Mouse (Mus musculus) frontal cortex, postnatal 10 days (tissue): ENCODE data around the gene Gsdma2.
"Not testable (repeated sequence)": the region's sequence is repeated elsewhere in the genome, so short reads cannot be mapped to it uniquely, and the experiment has no call there.

ENCODE experiments used
- DNase-seq, 2 experiments: peaks; one replicate each; pipeline ENCODE4 v3.0.0; 2022; ENCODE audit warnings: low spot score in 2 of 2, mixed read lengths in 1 of 2

The Gsdma2 gene

DNA sequence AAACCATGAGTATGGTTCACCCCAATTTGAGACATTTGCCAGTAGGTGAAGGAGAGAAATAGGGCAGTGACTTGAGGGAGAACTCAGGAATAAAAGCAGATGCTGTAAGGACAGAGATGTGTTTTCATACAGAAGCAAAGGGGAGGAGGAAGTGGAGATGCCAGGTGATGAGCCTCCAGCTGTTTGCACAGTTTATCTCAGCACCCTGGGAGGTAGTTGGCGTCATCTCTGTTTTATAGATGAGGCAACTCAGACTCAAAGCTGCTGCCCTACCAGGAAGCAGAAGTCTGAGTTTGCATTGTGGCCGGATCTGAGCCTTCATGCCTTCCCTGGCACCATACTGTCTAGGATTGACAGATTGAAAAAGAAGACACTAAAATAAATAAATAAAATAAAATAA is 22.4 kb downstream of the Gsdma2 start:
- no peak for DNase-seq

DNA sequence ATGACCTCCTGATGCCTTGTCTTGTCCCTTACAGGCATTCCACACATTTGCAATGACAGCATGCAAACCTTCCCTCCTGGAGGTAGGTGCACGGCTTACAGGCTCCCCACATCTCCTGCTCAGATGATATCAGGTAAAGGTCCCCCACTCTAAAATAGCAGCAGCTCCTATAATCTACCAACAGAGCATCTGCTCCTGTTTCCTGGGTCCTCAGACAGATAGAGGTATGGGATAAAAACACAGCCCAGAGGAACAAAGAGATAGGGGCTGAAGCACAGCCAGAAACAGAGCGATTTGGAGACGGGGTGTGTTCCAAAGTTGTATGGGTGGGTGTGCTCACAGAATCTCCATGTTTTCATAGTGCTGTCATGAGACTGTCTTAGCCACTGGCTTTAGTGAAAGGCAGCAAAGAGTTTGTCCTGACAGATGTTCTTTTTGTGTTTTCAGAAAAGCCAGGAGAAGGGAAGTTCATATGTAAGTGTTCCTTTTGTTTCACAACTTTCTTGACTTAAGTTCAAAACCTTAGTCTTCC is 24.8 kb downstream of the Gsdma2 start:
- DNase-seq, result no peak

DNA sequence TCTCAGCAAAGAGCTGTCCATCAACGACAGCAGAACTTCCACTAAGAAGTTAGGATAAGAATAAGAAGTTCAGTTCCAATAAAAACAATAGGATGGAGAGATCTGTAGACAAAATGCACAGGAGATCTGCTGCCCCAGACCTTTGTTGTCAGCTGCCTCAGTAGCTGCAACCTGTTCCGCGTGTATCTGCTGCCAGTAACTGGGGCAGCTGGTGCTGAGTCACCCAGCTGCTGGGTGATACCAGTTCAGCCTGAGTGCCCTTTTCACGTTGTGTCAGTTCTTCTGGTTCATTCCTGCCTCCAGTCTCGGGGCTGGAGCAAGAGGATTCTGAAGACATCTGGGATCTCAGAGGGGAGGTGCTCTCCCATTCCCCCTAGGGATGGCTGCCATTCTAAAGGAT is 25.3 kb downstream of the Gsdma2 start:
- no peak for DNase-seq

DNA sequence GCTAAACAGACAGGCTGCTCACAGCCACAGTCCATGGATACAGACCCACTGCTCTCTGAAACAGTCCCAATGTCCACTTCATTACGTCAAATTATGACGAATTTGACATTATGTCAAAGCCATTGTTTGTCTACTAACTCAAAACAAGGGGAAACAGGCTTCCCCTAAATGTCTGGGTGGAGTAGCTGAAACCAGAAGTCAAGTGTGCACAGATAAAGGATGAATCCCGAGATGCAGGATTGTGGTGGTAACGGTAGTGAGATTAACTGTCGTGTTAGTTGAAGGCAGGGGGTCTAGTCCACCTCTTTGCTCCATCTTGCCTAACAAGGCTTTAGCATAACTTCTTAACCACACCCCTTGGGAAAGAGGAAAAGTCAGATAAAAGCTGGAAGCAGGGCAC is 25.9 kb downstream of the Gsdma2 start:
- no peak for DNase-seq

DNA sequence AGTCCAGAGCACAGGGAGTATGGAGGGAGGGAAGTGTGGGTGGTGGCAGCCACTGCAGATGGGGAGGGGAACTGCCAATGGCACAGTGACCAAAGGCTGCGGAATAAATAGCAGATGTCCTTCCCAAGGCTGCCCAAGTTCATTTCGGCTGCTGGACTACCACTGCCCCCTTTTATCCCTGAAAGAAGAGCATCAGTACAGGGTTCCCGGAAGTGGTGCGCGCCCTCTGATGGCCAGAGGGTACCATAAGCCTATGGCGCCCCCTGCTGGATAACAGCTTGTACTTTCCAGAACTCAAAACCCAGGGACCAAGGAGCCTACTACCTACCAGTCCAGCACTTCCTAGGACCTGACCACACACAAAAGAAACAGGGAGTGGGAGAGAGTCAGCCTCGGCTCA is 26.6 kb downstream of the Gsdma2 start:
- peak in 1 of 2 experiments; percentile 31 for DNase-seq

DNA sequence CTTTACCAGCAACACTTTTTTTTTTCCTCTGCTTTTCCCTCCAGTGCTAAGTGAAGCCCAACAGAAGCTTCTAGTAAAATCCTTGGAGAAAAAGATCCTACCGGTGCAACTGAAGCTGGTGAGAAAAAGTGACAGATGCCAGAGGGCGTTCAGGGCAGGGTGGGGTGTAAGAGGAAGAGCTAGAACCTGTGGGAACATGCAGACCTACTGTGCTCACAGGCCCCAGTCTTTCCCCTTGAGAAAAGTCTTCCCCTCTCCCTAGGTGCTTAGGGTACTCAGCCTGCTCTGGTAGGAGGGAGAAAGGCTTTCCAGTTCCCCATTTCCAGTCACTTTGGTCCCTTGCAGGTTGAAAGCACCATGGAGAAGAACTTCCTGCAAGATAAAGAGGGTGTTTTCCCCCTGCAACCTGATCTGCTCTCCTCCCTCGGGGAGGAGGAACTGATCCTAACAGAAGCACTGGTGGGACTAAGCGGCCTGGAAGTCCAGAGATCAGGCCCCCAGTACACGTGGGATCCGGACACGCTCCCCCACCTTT is 29.3 kb downstream of the Gsdma2 start:
- DNase-seq, result no peak

DNA sequence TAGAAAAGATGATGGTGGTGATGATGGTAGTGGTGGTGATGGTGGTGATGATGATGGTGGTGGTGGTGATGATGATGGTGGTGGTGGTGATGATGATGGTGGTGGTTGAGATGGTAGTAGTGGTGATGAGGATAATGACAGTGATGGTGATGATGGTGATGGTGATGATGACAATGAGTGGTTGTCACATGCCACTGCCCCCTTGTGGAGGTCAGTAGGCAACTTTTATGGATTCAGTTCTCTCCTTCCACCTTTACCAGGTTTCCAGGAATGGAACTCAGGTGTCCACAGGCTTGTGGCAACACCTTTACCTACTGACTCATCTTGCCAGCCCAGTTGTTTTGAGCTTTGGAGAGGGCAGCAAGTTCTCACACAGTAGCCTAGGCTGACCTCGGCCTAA is 33.5 kb downstream of the Gsdma2 start:
- no peak for DNase-seq

DNA sequence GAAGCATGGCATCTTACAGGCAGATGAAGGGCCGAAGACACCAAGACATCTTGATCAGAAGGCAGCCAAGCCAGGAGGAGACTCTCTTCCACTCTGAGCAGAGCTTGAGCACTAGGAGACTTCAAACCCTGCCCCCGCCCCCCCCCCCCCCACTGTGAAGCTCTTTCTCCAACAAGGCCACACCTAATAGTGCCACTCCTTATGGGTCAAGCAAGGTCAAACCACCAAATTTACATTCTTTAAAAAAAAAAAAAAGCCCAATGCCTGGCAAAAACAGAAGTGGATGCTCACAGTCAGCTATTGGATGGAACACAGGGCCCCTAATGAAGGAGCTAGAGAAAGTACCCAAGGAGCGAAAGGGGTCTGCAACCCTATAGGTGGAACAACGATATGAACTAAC is 34.0 kb downstream of the Gsdma2 start:
- DNase-seq, result not testable (repeated sequence)

DNA sequence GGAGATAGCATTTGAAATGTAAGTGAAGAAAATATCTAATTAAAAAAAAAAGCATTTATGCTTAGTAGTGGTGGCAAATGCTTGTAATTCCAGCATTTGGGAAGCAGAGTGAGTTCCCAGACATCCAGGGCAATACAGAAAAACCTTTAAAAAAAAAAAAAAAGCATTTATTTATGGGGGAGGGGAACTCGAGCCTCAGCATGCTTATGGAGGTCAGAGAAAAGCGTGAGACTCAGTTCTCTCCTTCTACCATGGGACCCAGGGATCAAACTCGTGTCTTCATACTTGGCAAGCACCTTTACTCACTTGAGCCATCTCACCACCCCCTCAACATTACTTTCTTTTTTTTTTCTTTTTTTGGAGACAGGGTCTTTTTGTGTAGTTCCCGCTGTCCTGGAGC is 34.6 kb downstream of the Gsdma2 start:
- DNase-seq, result no peak

DNA sequence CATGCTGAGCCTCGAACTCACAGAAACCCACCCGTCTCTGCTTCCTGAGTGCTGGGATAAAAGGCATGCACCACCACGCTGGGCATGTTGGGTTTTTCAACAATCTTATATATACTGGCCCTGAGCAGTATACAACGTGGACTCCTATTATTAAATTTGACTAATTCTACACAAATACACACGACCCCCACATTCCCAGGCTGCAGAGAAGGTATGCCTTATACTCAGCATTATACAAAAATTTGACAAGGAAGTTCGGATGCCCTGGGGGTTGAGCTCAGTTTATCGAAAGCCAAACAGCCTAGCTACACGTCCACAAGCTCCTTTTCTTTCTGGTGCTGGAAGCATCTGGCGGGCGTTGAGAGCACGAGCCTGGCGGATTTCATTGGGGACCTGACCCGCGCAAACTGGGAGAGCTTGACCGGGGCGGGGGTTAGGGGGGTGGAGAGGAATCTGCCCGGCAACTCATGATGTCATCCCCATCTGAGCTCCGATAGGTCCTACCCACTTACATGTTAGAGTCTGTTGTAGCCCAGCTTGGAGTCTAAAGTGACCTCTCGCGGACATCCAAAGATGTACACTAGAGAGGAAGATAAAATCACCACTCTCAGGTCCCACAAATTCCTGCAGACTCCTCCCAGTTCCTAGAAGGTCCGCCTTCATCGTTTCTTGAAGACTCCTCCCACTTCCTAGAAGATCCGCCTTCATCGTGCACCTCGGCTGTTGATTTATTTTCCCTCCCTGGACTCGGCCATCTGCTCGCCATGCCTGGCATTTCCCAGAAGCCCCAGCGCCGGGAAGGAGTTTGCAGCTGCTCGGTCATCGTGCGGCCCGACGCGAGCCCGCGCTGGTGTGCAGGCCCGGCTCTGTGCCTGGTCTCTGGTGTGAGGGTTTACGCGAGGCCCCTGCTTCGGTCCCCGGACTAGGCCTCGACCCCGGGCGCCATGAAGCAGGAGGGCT is 35.5 kb downstream of the Gsdma2 start, which contains the start of gene Psmd3:
TSS of gene Psmd3 (plus strand) at position 769 of the 960 bp plus-strand sequence.
- peak; percentile 93 to 95 for DNase-seq

DNA sequence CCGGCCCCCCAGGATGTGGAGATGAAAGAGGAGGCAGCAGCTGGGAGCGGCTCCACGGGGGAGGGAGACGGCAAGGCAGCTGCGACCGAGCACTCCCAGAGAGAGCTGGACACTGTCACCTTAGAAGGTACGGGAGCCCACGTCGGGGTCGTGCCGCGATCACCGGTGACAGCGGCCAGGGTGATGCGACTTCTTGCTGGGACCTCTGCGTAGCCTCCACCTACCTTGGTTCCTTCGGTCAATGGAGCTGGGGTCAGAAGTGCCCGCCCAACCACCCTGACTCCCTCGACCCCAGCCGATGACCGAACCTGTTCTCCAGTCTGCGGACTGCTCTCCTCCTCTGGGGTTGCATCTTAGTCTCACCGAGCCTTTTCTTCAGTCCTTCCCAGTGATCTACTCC is 36.3 kb downstream of the Gsdma2 start:
- no peak for DNase-seq

DNA sequence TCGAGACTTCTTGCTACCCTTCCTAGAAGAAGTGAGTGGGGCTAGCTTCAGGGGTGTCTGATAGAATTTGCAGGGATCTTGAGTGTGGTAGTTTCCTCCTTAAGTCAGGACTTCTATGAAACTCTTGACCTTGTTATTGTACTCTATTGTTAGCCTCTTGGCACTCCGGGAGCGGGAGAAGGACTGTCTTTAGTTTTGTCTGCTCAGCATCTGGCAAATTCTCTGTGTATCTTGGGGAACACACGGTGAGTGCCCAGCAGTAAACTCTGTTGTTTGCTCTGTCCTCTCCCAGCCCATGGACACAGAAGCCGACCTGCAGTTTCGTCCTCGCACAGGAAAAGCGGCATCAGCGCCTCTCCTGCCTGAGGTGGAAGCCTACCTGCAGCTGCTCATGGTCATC is 39.1 kb downstream of the Gsdma2 start:
- DNase-seq, result no peak

DNA sequence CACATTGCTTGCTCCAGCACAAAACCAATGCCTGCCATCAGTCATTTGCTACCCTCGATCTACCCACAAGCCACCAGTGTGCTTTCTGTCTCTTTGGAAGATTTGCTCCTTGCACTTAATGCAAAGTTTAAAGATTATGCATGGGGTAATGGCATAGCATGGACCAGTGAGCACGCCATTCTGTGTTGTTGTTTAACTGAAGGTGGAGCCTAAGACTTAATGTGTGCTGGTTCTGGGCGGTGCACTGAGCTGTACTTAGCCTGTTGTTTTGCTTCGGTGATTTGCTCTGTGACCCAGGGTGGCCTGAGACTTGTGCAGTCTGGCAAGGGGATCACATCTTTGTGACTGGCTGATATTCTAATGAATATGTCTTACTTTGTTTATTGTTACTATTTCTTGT is 40.4 kb downstream of the Gsdma2 start:
- DNase-seq, result no peak

DNA sequence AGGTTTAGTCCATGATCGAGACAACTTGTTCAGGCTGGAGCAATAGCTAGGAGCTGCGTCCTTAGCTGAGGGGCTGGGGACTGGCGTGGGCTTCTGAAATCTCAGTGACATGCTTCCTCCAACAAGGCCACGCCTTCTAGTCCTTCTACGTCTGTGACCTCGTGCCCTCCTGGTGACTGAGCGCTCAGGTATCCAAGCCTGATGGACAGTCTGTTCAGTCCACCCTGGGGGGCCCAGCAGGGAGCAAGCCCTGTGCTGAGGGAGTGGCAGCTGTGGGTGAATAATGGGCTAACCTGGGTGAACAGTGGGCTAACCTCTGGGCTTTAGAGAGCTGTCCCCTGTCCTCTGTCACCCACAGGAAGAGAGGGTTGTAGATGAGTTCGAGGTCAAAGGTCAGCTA is 41.5 kb downstream of the Gsdma2 start:
- DNase-seq, result no peak

DNA sequence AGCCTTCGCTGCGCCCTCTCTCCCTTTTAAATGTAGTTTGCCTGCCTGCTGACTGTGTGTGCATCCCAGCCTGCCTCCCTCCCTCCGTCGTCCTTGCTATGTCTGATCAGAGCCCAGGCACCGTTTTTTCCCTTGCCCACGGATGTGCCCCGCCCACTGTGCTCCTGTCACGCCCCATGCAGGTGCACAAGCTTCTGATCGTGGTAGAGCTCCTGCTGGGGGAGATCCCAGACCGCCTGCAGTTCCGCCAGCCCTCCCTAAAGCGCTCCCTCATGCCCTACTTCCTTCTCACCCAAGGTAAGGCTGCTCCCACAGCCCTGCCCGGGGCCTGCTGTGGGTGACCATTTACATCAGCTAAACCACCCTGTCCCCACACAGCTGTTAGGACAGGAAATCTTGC is 46.6 kb downstream of the Gsdma2 start:
- DNase-seq, result no peak

DNA sequence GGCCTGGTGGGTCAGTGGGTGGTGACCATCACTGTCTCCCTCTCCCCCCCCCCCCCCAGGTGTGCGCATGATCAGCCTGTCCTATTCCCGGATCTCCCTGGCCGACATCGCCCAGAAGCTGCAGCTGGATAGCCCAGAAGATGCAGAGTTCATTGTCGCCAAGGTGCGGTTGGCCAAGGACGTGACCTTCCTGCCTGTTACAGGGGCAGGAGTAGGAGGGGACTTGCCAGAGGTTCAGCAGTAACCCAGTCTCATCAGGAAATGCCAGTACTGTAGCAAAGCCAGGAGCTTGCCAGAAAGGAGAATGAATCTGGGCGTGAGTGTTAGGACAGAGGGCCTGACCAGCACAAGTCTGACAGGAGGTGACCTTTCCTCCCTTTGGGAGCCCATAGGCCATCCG is 47.2 kb downstream of the Gsdma2 start:
- DNase-seq, result no peak

DNA sequence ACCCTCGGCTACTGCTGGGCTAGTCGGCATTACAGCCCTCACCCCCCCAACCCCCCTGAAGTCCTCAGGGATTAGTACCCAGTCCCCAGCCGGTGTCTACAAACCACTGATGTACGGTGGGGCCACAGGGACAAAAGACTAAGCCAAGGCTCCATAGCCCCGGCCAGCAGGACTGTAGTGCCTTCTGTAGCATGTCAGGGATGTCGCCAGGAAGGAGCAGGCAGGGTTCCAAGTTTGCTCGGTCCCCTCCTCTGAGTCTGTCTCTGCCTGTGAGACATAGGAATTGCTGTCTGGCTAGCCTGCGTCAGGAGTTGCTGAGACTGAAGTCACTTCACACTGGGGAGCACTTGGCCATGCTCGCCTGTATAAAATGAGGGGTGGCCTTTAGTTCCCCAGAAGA is 47.7 kb downstream of the Gsdma2 start:
- no peak for DNase-seq

DNA sequence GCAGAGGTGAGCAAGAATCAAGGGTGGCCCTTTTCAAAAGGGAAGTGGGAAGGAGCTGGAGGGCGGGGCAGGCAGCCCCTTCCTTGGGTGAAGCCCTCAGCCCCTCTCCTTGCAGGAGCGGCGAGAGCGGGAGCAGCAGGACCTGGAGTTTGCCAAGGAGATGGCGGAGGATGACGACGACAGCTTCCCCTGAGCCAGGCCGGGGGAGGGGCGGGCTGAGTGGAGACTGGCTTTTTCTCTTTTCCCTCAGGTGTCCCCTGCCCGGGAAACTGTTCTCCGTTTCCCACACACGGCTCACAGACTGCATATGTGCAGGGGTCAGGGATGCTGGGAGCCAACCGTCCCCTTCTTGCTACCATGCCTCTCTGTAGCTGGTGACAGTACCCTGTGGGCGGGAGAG is 48.8 kb downstream of the Gsdma2 start:
- DNase-seq, result no peak

DNA sequence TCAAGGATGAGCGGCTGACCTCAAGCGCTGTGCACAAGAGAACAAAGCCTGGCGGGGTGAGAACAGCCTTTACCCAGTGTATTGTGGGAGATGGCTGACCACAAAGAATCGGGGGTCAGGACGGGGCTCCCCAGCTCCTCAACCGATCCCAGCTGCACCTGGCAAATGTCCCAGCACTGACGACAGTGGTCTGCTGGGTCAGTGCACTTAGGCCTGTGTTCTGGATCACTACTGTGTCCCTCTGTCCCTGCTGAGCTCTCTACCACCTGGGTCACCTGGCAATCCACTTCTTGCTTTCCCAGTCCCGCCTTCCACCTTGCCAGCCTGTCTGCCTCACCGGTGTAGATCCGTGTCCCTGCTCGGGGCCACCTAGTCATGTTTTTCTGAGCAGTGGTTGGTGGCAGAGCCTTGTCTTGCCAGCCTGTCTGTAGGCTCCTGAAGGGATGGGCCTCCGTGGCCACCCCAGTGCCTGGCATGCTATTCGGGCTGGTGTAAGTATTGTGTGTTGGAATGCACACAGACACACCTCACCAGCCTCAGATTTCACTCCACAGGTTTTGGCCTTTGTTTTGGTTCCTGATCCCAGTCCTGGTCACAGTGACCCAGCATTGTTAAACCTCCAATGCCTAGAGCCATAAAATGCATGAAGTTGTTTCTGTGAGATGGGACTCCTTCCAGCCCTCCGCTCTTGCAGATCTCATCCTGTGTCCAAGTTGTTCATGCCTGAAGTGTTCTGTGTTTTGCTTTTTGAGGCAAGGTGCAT is 50.1 kb downstream of the Gsdma2 start:
- DNase-seq, result no peak

DNA sequence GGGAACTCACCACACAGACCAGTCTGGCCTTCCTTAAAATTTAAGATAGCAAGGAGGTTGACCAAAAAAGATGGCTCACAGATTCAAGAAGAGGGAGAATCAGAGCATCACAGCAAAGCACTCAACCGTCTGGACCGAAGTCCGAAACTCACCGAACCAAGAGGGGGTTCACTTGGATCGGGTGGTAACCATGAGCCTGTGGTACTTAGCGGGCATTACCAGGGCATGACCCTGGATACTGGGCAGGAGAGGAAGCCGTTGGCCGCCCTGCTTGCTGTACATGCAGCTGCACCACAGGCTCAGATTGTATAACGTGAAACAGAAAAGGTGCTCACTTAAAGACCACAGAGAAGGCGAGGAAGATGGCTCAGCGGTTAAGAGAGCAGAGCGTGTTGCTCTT is 50.7 kb downstream of the Gsdma2 start:
- DNase-seq, result no peak

DNA sequence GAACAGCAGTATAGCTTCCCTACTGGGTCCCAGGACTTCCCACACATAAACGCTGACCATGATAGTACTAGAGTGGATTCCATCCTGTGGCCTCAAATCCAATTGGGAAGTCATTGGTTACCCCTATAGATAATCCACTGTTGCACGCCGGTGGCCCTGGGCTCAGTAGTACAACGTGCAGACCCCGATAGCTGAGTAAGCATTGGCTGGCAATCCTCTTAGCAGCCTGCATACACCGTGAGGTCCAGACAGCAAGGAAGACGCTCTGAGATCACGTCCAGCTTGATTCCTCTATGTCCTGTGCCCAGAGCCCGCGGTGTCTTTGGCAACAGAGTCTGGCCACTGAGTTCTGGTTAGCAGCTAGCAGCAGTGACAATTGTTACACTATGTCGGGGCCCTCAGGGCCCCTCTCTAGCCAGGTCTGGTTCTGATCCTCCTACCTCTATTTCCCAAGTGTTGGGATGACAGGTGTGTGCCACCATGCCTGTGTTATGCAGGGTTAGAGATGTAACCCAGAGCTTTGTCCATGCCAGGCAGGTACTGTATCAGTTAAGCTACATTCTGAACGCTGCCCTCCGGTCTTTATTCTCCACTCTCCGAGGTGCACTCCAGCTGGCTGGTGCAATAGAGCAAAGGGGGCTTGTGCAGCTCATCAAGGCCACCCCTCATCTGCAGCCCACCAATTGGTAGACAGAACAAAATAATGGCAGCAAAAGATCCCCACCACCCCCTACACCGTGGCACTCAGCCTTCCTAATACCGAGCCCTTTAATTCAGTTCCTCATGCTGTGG is 52.5 kb downstream of the Gsdma2 start:
- no peak for DNase-seq

DNA sequence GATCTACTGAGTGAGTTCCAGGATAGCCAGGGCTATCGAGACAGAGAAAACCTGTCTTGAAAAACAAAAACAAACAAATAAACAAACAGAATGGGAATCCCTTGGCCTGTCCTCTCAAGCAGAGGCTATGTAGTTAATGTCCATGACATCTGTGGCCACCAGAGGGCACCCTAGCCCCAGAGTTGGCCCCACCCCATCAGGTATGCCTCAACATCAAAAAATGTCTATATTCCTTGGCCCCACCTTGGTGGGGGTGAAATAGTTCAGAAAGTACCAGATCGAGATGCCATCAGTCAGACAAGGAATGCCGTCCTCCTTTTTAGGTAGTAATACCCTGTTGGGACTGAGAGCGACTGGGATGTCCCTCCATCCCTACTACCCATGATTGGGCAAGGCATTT is 53.4 kb downstream of the Gsdma2 start:
- peak in 1 of 2 experiments; percentile 66 for DNase-seq
